Mouse (Mus musculus): Measurements from ENCODE around the gene Anpep. TPM values are rescaled to one million over a fixed set of nuclear protein-coding genes. Genes with fewer than 3 reads are reported as not detected.

Anpep gene
- polyA plus RNA-seq, 1 experiment from 2014 or later = 7.7 TPM

DNA sequence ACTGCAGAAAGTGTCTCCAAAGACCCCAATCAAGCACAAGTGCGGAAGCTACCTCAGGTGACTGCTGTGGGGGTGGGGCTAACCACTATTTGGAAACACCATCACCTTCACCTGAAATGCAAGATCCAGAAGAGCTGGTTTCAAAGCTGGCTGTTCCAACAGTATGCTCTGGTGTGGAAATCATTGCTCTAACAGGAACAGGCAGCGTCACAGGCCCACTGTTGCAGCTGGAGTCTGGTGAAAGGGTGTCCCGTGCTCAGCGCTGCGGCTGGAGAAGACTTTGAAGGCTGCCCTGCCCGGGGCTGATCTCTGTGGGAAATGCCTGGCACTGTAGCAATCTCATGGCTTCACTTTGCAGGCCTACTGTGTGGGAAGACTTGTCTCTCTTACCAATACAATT is 12.5 kb upstream of the Anpep start:
- WGBS (ENCODE audit: insufficient replicate concordance) = 81% methylated on average over 6 of the region's 6 CpGs
- Histone ChIP-seq H3K9me3 (replicated peaks; ENCODE audit: control insufficient read depth, low read length) (no peaks in the 10 kb centered on the region), H3K4me1 (ENCODE audit: control insufficient read depth, insufficient read depth, low read length) (no peaks in the 10 kb centered on the region), H3K27ac (ENCODE audit: low read depth, low read length) (no peak overlapping the region), H3K9ac (ENCODE audit: low read depth, low read length) (no peak overlapping the region), H3K4me3 (ENCODE audit: low read depth, low read length) (no peak overlapping the region), H3K36me3 (ENCODE audit: control insufficient read depth, insufficient read depth, low read length) (no peaks in the 10 kb centered on the region), H3K27me3 (ENCODE audit: control insufficient read depth, insufficient read depth, low read length) (no peaks in the 10 kb centered on the region), H3K4me2 (no peak overlapping the region)
- no peak for ATAC-seq (replicated peaks; ENCODE audit: insufficient number of reproducible peaks, low FRiP score, low TSS enrichment)

DNA sequence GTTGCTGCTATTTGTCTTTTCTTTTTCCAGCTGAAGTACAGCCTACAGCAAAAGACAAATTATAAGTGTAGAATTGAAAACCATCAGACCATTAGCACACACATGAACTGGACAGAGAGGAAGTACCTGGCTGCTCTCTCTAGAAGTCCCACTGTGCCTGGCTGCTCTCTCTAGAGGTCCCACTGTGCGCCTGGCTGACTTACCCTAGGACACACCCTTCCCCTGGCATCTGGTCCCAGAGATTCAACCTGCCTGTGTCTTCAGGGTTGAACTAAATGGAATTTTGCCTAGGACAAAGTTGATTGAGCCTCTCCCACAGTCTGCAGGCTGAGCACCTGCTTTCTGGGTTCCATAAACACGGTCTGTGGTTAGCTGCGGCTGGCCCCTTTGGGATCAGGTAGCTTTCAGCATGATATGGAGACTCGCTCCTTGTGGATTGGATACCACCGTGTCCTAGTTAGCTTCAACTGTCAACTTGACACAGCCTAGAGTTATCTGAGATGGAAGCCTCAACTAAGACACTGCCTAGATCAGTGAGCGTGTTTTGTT is 11.0 kb upstream of the Anpep start:
- H3K27ac ChIP-seq (ENCODE audit: low read depth, low read length) = no peak overlapping the region
- H3K4me1 ChIP-seq (ENCODE audit: control insufficient read depth, insufficient read depth, low read length) = no peaks in the 10 kb centered on the region
- H3K4me3 ChIP-seq (ENCODE audit: low read depth, low read length) = no peak overlapping the region
- no peak overlapping the region for H3K4me2 ChIP-seq
- ATAC-seq (replicated peaks; ENCODE audit: insufficient number of reproducible peaks, low FRiP score, low TSS enrichment) = no peak
- no peaks in the 10 kb centered on the region for H3K27me3 ChIP-seq (ENCODE audit: control insufficient read depth, insufficient read depth, low read length)
- no peaks in the 10 kb centered on the region for H3K9me3 ChIP-seq (replicated peaks; ENCODE audit: control insufficient read depth, low read length)
- no peaks in the 10 kb centered on the region for H3K36me3 ChIP-seq (ENCODE audit: control insufficient read depth, insufficient read depth, low read length)
- 79% methylated on average over 6 of the region's 6 CpGs for WGBS (ENCODE audit: insufficient replicate concordance)
- no peak overlapping the region for H3K9ac ChIP-seq (ENCODE audit: low read depth, low read length)

DNA sequence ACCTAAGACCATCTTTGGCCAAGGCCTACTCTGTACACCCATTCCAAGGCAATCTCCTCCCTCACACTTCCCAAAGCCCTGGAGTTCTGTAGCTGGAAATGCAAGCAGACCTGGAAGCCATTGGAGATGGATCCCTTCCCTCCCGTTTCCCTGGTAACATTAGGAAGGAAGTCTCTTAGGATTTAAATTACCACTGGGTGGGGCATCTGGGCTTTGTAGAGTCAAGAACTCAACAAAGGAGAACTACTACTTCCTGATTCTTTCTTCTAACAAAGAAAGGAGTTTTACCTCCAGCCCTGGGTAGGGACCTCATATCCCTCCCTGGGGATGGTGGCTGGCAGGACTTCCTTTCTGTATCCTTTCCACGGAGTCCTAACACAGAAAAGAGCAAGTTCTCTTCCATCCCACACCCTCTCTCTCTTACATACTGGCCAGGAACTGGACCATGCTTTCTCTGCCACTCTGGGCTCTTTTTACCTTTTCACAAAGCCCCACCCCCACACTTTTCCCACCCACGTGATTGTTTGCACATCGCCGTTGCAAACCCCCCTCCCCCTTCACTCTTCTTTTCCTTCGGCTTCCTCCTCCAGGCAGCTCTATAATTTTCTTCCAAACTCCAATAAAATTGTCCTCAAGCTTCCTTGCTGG is 8.3 kb upstream of the Anpep start:
- no peak for ATAC-seq (replicated peaks; ENCODE audit: insufficient number of reproducible peaks, low FRiP score, low TSS enrichment)
- 45% methylated on average over 6 of the region's 6 CpGs for WGBS (ENCODE audit: insufficient replicate concordance)

DNA sequence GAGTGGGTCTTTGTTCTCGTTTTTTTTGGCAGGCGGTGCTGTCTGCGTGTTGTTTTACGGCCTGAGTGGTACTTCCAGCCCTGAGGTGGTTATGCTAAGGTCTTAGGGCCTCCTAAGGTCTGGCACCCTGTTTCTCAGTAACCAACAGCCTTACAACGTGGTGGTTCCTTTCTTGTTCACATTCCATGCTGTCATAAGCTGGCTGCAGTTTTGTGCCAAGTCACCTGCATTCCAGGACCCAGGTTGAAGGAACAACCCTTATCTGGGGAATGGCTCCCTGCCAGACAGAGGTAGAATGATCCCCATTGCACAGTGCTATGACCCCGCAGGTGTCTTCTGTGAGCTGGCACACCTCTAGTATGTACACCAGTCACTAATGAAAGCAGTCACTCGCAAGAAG is 7.6 kb upstream of the Anpep start:
- ATAC-seq (replicated peaks; ENCODE audit: insufficient number of reproducible peaks, low FRiP score, low TSS enrichment) = no peak
- Histone ChIP-seq H3K9me3 (replicated peaks; ENCODE audit: control insufficient read depth, low read length) (no peaks in the 10 kb centered on the region), H3K27ac (ENCODE audit: low read depth, low read length) (no peak overlapping the region), H3K9ac (ENCODE audit: low read depth, low read length) (no peak overlapping the region), H3K4me3 (ENCODE audit: low read depth, low read length) (no peak overlapping the region), H3K4me1 (ENCODE audit: control insufficient read depth, insufficient read depth, low read length) (no peaks in the 10 kb centered on the region), H3K4me2 (no peak overlapping the region), H3K27me3 (ENCODE audit: control insufficient read depth, insufficient read depth, low read length) (no peaks in the 10 kb centered on the region), H3K36me3 (ENCODE audit: control insufficient read depth, insufficient read depth, low read length) (no peaks in the 10 kb centered on the region)
- 79% methylated on average over 7 of the region's 7 CpGs for WGBS (ENCODE audit: insufficient replicate concordance)

More for the DNA sequence above, 8.3 kb upstream of the Anpep start:
- Histone ChIP-seq H3K4me2 (no peak overlapping the region), H3K4me1 (ENCODE audit: control insufficient read depth, insufficient read depth, low read length) (no peaks in the 10 kb centered on the region), H3K36me3 (ENCODE audit: control insufficient read depth, insufficient read depth, low read length) (no peaks in the 10 kb centered on the region), H3K9ac (ENCODE audit: low read depth, low read length) (no peak overlapping the region), H3K4me3 (ENCODE audit: low read depth, low read length) (no peak overlapping the region), H3K27me3 (ENCODE audit: control insufficient read depth, insufficient read depth, low read length) (no peaks in the 10 kb centered on the region), H3K27ac (ENCODE audit: low read depth, low read length) (no peak overlapping the region), H3K9me3 (replicated peaks; ENCODE audit: control insufficient read depth, low read length) (no peaks in the 10 kb centered on the region)

DNA sequence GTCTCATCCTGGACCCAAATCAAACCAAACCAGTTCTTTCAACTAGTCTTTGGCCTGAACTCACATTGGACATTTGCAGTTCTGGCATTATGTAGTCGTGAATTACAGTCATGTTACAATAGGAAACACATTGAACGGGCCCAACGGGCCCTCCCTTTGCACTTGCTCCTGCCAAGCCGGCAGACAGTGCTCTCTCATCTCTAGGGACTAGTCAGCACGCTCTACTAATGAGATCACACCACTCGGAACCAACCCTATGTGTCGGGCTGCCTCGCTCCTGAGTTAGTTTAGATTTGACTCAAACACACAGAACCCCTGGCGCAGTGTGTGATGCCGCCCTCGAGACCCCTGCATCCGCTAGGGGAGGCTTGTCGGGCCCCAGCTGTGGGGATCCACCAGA is 7.0 kb upstream of the Anpep start:
- Histone ChIP-seq H3K9ac (ENCODE audit: low read depth, low read length) (no peak overlapping the region), H3K4me2 (no peak overlapping the region), H3K27ac (ENCODE audit: low read depth, low read length) (no peak overlapping the region), H3K9me3 (replicated peaks; ENCODE audit: control insufficient read depth, low read length) (no peaks in the 10 kb centered on the region), H3K27me3 (ENCODE audit: control insufficient read depth, insufficient read depth, low read length) (no peaks in the 10 kb centered on the region), H3K4me1 (ENCODE audit: control insufficient read depth, insufficient read depth, low read length) (no peaks in the 10 kb centered on the region), H3K36me3 (ENCODE audit: control insufficient read depth, insufficient read depth, low read length) (no peaks in the 10 kb centered on the region), H3K4me3 (ENCODE audit: low read depth, low read length) (no peak overlapping the region)
- 77% methylated on average over 13 of the region's 13 CpGs for WGBS (ENCODE audit: insufficient replicate concordance)
- ATAC-seq (replicated peaks; ENCODE audit: insufficient number of reproducible peaks, low FRiP score, low TSS enrichment) = no peak

DNA sequence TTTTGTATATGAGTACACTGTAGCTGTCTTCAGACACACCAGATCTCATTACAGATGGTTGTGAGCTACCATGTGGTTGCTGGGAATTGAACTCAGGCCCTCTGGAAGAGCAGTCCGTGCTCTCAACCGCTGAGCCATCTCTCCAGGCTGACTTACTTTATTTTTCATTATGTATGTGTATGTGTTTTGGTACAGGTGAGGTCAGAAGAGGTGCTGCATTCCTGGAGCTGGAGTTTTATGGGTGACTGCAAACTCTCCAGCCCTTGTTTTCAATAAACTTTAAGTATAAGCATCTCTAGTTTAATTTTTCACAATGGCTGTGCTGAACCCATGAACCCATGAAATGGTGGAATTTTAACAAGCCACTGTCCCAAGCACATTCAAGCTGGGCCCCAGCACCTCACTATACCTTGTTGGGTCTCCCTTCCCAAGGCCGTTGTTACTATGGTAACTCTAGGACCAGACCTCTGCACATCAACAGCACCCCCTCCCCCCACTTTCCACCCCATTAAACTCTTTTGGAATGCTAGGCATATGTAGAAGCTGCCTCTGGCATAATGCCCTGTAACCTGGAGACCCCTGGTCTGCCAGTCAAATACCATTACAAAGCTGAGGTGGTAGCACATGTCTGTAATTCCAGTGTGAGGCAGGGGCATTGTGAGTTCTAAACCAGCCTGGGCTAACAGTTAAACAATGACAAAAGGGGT is 5.6 kb upstream of the Anpep start:
- no peak overlapping the region for H3K4me3 ChIP-seq (ENCODE audit: low read depth, low read length)
- 79% methylated on average over 3 of the region's 3 CpGs for WGBS (ENCODE audit: insufficient replicate concordance)
- no peak overlapping the region for H3K27ac ChIP-seq (ENCODE audit: low read depth, low read length)
- ATAC-seq (replicated peaks; ENCODE audit: insufficient number of reproducible peaks, low FRiP score, low TSS enrichment) = no peak
- no peak overlapping the region for H3K9ac ChIP-seq (ENCODE audit: low read depth, low read length)
- H3K9me3 ChIP-seq (replicated peaks; ENCODE audit: control insufficient read depth, low read length) = no peaks in the 10 kb centered on the region
- no peaks in the 10 kb centered on the region for H3K4me1 ChIP-seq (ENCODE audit: control insufficient read depth, insufficient read depth, low read length)
- H3K27me3 ChIP-seq (ENCODE audit: control insufficient read depth, insufficient read depth, low read length) = no peaks in the 10 kb centered on the region
- no peaks in the 10 kb centered on the region for H3K36me3 ChIP-seq (ENCODE audit: control insufficient read depth, insufficient read depth, low read length)
- H3K4me2 ChIP-seq = no peak overlapping the region

DNA sequence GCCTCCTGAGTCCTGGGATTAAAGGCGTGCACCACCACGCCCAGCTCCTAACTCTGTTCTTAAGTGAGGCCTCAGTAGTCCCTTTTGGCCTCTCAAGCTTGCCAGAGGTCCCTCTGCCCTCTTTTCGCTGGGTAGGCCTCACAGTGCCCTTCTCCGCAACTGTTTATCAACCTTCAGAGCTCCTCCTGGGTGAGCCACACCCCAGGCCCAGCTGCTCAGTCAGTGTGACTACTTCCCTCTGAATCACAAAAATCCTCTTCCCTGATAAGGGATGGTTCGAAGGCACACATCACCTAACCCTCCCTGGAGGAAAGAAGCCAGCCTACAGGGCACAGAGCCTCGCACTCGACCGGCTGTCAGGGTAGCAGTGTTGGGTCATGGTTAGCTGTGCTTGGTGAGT is 935 bp upstream of the Anpep start:
- Histone ChIP-seq H3K27me3 (ENCODE audit: control insufficient read depth, insufficient read depth, low read length) (no peaks in the 10 kb centered on the region), H3K4me1 (ENCODE audit: control insufficient read depth, insufficient read depth, low read length) (peaks cover 4% of the 10 kb centered on the region; the same call in 1 of the 2 replicates), H3K9ac (ENCODE audit: low read depth, low read length) (no peak overlapping the region), H3K27ac (ENCODE audit: low read depth, low read length) (no peak overlapping the region), H3K4me2 (no peak overlapping the region), H3K4me3 (ENCODE audit: low read depth, low read length) (no peak overlapping the region), H3K36me3 (ENCODE audit: control insufficient read depth, insufficient read depth, low read length) (no peaks in the 10 kb centered on the region), H3K9me3 (replicated peaks; ENCODE audit: control insufficient read depth, low read length) (no peaks in the 10 kb centered on the region)
- no peak for ATAC-seq (replicated peaks; ENCODE audit: insufficient number of reproducible peaks, low FRiP score, low TSS enrichment)
- WGBS (ENCODE audit: insufficient replicate concordance) = 74% methylated on average over 8 of the region's 8 CpGs

DNA sequence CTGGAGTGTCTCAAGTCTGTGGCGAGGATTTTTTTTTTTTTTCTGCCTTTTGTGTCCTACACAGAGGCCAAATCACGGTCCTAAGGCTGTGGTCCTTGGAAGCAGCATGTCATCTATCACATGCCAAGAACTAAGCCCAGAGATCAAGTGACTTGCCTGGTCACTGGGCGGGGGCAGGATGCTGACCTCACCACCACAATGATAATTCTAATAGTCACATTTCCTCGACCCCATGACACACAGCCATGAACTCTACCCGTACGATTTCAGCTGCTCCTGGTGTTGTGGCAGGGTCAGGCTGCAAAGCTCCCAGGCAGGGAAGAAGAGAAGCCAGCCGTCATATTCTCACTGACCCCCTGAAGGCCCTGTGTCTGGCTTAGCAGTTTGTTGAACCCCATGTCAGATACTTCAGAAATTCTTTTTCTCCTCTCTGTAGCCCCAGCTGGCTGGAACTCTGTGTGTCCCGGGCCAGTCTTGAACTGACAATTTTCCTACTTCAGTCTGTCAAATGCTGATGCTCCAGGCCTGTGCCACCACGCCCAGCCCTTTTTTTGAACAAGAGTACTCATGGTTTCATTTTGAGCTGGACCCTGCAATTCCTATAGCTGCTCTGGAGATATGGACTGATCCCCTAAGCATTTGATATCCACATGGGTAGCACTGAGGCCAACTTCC is 1.8 kb downstream of the Anpep start:
- Histone ChIP-seq H3K9ac (ENCODE audit: low read depth, low read length) (no peak overlapping the region), H3K27ac (ENCODE audit: low read depth, low read length) (no peak overlapping the region), H3K4me1 (ENCODE audit: control insufficient read depth, insufficient read depth, low read length) (peaks cover 7% of the 10 kb centered on the region), H3K9me3 (replicated peaks; ENCODE audit: control insufficient read depth, low read length) (no peaks in the 10 kb centered on the region), H3K4me3 (ENCODE audit: low read depth, low read length) (no peak overlapping the region), H3K36me3 (ENCODE audit: control insufficient read depth, insufficient read depth, low read length) (no peaks in the 10 kb centered on the region), H3K27me3 (ENCODE audit: control insufficient read depth, insufficient read depth, low read length) (no peaks in the 10 kb centered on the region), H3K4me2 (no peak overlapping the region)
- 50% methylated on average over 9 of the region's 9 CpGs for WGBS (ENCODE audit: insufficient replicate concordance)
- no peak for ATAC-seq (replicated peaks; ENCODE audit: insufficient number of reproducible peaks, low FRiP score, low TSS enrichment)

All from heart, embryonic 11.5 days (tissue).